Mouse (Mus musculus): ENCODE results near the gene Coq8b. TPM values are rescaled to one million over a fixed set of nuclear protein-coding genes. Genes with fewer than 3 reads are reported as not detected.
A peak's percentile ranks its signal among the peaks of the same experiment; 100 is the strongest.
"Not testable (repeated sequence)": the region's sequence is repeated elsewhere in the genome, so short reads cannot be mapped to it uniquely, and the experiment has no call there.

Coq8b gene
- polyA plus RNA-seq, 1 experiment, result 31.9 TPM

DNA sequence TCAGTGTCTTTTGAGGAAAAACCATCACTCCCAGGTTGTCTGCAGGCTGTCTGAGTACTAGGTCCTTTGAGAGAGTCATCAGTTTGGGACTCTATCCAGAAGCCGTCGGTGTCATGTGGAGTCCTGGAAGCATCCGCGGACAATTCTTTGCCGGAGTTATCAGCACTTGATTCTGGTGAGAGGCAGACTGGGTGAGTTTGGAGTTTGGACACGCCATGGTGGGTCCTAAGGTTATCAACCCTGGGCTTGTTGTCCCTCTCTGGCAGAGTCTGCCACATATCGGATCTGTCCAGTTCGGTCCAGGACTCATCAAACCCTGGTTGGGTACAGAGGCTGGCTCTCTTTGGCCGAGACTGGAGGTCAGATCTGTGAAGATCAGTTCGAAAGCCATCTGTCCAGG, 5.1 kb upstream of the Coq8b start:
- DNase-seq (ENCODE audit: low read depth, low spot score), result no peak
- 1% methylated on average over 10 of the region's 10 CpGs for WGBS

DNA sequence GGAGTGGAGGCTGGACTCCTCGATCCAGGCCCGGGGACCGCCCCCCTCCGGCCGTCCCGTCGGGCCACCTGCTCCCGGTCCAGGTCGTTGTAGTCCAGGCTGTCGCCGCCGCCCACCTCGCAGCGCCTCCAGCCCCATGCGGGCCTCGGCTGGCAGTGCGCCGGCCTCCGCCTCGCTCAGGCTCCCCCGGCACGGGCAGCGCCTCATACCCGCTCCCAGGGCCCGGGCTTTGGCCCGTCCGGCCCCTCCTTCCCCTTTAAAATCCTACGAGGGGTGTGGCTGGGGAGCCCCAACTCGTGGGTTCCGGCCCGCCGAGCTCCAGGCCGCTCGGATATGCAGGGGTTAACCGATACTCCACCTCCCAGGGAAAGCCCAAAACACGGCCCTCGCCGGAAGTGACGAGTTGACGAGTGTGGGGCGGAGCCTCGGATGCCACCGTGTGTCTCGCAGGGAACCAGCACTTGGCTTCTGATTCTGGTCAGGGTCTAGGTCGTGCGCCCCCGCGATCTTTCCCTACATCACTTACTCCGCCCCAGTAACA, 4.5 kb upstream of the Coq8b start, which contains the start of gene Itpkc:
Itpkc (minus strand) TSS at position 381 of the 541 bp plus-strand sequence.
- WGBS, result under 1% methylated on average over 48 of the region's 49 CpGs
- peak; percentile 97 for DNase-seq (ENCODE audit: low read depth, low spot score)

DNA sequence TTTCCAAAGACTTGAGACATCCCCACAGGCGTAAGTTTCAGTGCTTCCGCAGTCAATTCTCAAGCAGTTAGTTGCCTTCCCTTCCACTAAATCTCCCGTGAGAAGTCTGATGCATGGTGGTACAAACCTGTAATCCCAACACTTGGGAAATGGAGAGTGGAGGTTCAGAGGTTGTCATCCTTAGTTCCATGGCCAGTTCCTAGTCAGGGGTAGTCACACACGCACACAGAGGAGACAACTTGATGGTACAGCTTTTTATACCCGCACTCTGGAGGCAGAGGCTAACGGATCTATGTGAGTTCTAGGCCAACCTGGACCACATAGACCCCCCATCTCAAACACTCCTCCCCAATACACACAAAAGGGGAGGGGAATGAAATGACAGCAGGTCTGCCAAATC, 4.0 kb upstream of the Coq8b start:
- no peak for DNase-seq (ENCODE audit: low read depth, low spot score)
- 5% methylated on average over 6 of the region's 6 CpGs for WGBS

DNA sequence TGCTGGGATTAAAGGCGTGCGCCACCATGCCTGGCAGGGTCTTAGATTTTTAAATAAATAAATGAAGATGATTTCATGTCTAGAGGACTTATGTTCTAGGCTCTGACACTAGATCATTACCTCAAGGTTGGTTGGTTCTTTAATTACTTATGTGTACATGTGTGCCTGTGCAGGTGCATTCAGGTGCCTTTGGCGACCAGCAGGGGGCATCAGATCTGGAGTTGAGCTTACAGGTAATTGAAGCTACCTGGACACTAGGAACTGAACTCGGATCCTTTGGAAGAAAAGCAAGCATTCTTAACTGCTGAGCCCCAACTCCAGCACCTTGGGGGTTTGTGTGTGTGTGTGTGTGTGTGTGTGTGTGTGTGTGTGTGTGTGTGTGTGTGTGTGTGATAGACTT, 2.0 kb upstream of the Coq8b start:
- 74% methylated on average over 4 of the region's 4 CpGs for WGBS
- DNase-seq (ENCODE audit: low read depth, low spot score), result no peak

DNA sequence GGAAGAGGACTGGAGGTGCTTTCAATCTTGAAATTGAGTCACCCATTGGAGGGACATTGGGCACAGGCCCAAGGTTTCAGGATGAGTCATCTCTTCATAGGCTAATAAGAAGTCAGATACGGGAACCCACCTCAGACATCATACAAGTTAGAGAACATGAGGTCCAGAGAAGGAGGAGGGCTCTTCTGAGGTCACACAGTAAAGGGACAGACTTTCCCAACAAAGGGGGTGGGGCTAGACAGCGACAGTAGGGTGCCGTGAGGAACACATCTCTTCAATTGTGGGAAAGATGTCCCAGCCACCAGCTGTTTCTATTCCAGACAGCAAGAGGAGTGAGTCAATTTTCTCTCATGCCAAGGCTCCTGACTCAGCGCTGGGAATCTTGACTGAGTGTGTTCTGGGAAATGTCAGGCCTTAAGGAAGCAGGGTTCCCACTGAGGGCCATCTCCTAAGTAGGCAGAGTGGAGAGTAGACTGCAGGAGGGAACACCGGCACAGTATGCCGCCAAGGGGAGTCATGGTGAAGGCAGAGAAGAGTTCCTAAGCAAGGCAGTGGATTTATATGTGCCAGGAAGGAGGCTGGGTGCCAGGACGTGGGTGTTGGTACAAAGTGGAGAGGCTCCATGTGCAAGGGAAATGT, 1.0 kb upstream of the Coq8b start:
- 41% methylated on average over 7 of the region's 7 CpGs for WGBS
- DNase-seq (ENCODE audit: low read depth, low spot score), result no peak

DNA sequence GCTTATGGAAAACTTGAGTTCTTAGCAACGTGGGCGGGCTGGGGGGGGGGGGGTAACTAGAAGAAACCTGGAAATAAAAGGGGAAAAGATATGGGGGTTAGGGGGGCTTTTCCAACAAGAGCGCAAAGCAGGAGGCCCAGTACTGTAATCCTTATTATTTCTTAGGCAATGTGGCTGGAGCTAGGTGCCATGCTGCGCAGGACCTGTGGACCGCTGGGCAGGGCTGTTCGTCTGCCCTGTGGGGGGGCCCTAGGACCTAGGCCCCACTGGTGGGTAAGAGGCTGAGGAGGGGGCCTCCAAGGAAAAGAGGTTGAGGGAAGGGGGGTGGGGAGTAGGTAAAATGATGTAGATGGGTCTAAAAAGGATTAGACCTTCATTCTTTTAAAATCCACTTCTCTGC, 477 bp downstream of the Coq8b start:
- no peak for DNase-seq (ENCODE audit: low read depth, low spot score)
- 6% methylated on average over 6 of the region's 6 CpGs for WGBS

DNA sequence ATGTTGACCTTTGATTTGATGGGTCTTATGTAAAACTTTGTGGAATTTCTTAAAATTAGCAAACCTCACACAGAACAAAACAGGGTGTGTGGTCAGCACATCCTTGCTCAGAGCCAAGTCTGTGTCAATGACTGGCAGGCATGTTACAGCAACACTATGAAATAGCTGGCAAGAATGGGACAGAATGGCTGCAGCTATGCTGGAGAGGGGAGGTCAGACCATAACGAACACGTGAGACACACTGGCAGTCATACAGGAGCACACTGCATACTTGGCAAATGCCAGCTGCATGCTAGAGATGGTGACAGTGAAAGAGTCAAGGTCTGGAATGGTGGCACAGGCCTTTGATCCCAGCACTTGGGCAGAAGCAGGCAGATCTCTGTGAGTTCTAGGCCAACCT, 2.9 kb downstream of the Coq8b start:
- no peak for DNase-seq (ENCODE audit: low read depth, low spot score)
- 95% methylated on average over 2 of the region's 2 CpGs for WGBS

DNA sequence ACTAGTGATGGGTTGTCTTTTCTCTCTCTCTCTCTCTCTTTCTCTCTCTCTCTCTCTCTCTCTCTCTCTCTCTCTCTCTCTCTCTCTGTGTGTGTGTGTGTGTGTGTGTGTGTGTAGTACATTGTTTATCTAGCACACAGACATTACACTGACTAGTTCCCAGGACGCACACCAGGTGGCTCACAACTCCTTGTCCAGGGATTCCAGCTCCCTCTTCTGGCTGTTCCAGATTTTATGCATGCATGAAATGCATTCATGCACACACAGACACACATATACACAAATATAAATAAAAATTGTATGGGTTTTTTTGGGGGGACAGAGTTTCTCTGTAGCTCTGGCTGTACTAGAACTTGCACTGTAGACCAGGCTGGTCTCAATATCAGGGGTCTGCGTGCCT, 4.7 kb downstream of the Coq8b start:
- no peak for DNase-seq (ENCODE audit: low read depth, low spot score)
- 79% methylated on average over 2 of the region's 2 CpGs for WGBS

DNA sequence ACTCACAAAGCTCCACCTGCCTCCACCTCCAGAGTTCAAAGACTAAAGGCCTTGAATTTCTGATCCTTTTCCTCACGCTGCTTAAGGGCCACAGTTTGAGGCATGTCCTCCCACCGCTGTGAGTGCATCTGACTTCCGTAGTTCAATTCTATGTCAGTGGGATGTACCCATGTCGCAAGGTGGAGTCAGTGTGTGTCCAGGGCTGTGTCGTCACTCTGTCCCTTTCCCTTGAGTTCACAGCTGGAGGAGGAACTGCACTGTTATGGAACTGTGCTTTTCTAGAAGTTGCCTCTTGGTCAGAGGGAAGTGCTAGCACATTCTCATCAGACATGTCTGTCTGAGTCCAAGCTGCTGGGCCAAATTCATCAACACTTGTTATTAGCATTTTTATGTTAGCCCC, 5.7 kb downstream of the Coq8b start:
- DNase-seq (ENCODE audit: low read depth, low spot score), result no peak
- WGBS, result 92% methylated on average over 5 of the region's 5 CpGs

DNA sequence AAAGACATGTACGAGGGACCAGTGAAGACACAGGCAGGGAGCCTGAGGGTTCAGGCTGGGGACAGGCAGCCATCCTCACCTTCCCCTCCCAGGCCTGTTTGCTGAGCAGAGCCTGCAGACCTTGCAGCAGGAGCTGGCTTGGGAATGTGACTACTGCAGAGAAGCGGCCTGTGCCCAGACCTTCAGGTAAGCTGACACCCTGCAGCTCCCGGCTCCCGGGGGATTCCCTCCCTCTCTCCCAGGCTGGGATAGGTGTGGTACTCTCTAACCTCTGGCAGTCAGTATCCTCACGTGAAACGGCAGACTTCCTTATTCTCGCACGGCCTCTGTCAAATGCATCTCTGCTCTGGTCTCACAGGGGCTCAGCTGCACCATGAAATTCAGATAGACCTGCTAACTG, 10.4 kb downstream of the Coq8b start:
- DNase-seq (ENCODE audit: low read depth, low spot score), result no peak
- WGBS, result 59% methylated on average over 8 of the region's 8 CpGs

DNA sequence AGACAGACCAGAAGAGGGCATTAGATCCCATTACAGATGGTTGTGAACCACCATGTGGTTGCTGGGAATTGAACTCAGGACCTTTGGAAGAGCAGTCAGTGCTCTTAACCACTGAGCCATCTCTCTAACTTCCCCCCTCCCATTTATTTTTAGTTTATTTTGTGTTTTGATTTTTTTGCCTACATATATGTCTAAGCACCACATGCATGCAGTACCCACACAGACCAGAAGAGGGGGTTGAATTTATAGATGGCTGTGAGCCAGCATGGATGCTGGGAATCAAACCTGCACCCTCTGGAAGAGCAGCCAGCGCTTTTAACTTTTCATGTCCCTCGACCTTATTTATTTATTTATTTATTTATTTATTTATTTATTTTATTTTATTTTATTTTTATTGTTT, 11.3 kb downstream of the Coq8b start:
- WGBS, result 84% methylated on average over 2 of the region's 2 CpGs
- DNase-seq (ENCODE audit: low read depth, low spot score), result not testable (repeated sequence)

DNA sequence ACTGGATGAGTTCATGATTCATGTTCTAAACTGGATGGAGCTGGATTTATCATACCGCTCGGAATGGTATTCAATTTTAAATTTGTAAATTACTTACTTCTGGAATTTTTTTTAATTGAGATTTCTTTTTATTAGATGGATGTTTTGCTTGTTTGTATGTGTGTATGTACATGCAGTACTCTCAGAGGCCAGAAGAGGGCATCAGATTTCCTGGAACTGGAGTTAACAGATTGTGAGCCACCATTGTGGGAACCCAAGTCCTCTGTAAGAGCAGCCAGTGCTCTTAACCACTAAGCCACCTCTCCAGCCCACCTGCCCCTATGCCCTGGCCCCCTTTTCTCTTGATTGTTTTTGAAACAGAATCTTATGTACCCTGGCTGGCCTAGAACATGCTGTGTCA, 16.3 kb downstream of the Coq8b start:
- WGBS, result 97% methylated on average over 2 of the region's 2 CpGs
- no peak for DNase-seq (ENCODE audit: low read depth, low spot score)

DNA sequence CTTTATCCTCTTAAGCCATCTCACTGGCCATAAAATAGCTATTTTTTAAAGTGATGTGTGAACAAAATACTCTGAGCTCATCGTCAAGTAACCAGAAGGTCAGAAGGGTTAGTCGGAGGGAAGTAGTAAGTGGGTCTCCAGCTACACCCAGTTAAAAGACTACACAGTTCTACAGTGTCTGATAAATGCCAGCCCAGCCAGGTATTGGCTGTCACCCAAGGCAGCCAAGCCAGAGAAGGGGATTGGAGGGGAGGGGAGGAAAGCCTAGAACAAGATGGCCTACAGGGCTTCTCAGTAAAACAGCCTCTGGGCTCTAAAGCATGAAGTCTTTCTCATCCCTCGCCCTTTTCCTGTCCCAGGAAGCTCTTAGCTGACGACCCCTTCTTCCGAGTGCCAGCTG, 17.1 kb downstream of the Coq8b start:
- WGBS, result 83% methylated on average over 5 of the region's 5 CpGs
- no peak for DNase-seq (ENCODE audit: low read depth, low spot score)

DNA sequence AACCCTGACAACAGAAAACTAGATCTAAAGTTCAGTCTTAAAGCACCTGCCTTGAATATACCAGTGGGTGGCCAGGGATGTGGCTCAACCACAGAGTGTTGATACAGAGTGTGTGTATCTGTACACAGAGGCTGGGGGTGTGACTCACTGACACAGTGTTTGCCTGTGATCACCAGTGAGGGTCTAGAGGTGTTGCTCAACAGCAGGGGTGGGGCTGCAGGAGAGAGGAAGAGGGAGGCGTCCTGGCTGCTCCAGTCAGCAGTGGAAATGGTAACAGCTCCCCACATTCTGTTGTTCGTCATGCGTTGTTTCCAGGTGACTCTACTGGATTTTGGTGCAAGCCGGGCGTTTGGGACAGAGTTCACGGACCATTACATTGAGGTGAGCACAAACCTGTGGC, 19.1 kb downstream of the Coq8b start:
- no peak for DNase-seq (ENCODE audit: low read depth, low spot score)
- 77% methylated on average over 6 of the region's 6 CpGs for WGBS

DNA sequence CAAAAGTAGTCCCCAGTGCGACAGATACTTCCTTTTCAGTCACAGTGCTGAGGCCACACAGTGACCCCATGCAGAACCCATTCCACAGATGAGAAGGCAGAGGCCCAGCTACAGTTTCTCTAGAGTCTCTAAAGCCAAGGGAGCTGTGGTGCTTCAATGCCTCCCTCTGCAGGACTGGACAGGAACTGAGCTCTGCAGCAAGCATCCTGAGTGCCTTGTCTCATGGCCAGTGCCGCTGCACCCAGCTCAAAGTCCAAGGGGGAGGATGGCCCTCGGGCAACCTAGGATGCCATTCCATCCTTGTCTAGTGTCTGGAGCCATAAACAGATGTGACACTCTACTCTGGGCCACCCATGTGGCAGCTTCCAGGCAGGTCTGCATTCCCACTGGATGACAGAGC, 22.9 kb downstream of the Coq8b start:
- 37% methylated on average over 3 of the region's 3 CpGs for WGBS
- DNase-seq (ENCODE audit: low read depth, low spot score), result no peak

DNA sequence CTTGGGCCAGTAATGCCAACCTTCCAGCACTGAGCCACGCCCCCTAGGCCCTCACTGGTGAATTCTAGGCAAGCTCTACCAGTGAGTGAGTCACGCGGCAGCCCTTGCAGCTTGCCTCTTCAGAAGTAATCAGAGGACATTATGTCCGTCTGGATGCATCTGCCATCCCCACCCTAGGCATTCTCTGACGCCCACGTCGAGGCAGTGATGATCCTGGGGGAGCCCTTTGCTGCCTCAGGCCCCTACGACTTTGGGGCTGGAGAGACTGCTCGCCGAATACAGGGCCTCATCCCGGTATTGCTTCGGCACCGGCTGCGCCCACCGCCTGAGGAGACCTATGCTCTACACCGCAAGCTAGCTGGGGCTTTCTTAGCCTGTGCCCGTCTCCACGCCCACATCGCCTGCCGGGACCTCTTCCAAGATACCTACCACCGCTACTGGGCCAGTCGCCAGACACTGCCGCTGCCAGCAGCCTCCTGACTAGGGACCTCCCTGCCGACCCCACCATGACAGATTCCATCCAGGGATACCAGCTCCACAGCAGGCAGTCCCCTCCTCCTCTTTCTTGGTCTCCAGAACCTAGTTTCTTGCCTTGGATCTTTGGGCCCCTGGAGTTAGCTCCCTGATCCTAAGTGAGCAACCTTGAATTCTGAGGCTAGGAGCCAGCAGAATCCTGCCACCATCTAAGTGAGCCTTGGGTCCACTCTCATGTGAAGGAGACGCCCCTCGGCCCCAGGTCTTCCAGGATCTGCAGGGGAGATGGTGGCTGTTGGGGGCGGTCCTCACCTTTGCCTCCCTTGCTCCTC, 24.4 kb downstream of the Coq8b start:
- WGBS, result 37% methylated on average over 27 of the region's 27 CpGs
- DNase-seq (ENCODE audit: low read depth, low spot score), result no peak

DNA sequence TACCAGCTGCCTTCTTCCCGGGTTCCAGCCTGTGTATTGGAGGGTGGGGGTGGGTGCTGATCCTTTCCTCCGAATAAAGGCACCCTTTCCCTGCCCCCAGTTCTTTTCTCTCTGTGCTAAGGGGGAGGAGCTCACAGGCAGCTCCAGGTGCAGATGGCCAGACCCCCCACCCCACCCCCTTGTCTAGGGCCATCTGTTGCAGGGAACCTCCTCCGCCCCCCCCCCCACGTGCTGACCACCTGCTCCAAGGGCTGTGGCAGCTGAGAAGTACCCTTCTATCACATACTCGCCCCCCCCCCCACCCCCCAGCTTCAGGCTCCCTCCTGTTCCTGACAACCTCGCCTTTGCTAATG, 25.0 kb downstream of the Coq8b start:
- DNase-seq (ENCODE audit: low read depth, low spot score), result no peak
- WGBS, result 16% methylated on average over 3 of the region's 6 CpGs

DNA sequence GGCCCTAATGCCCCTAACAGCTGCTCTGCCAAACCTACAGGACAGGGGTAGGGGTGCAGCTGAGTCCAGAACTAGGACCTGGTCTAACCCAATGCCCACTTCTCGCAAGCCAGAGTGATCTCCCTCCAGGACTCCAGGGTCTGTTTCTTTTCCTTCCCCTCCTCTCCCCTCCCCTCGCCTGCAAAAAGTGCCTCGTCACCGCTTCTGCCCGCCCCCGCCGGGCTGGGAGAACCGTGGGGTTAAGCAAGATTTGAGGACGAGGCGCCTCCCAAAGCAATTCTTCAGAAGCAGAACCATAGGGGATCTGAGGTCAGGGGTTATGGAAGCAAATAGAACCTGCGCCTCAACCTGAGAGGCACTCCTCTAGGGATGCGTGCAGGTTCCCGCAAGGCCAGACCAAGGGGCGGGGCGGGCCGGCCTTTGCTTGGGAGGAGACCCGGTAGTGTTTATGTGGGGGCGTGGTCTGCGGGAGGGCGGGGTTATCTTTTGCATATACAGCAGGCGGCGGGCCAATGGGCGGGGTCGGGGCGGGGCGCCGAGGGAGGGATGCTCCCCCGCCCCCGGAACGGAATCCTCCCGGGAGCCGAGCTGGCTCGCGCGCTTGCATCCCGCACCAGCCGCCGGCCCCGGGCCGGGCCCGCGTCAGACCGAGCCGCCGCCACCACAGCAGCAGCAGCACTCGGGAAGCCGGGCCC, 25.5 kb downstream of the Coq8b start, which contains the start of gene Numbl:
Numbl (plus strand) TSS at position 229 of the 695 bp plus-strand sequence.
- DNase-seq (ENCODE audit: low read depth, low spot score), result peak; percentile 71
- WGBS, result 2% methylated on average over 47 of the region's 47 CpGs

DNA sequence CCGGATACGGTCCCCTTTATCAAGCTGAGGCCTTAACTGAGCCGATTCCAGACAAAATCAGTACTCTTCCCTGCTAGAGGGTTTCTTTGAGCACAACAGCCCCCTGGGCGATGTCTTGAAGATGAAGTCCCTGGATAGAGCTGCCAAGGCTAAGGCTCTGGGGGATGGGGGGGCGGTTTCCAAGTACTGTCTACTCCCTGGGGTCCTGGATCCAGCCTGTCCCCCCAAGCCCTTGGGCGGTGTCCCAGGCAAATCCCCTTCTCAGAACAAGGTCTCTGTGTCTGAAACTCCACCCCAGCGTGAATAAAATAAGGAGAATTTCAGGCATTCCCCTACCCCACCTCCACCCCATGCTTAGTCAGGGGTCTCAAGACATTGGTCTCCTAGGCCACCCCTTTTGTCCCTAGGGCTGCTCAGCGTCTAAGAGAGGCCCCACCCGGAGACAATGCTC, 26.5 kb downstream of the Coq8b start:
- WGBS, result 26% methylated on average over 9 of the region's 9 CpGs
- no peak for DNase-seq (ENCODE audit: low read depth, low spot score)

DNA sequence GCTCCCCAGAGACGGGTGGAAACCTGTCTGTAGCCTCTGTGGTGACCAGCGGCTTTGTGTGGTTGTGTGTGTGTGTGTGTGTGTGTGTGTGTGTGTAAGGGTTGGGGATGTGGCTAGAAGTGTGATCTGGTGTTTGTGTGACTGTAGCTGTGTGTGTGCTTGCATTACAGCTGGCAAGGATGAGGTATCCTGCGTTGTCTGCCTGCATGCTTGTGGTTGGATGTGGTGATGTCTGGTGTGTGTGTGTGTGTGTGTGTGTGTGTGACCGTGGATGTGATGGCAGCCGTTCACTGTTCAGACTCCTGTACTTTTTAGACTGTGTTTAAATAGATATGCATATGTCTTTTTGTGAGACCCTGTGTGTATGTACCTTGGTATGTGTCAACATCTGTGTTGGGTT, 26.9 kb downstream of the Coq8b start:
- DNase-seq (ENCODE audit: low read depth, low spot score), result no peak
- WGBS, result 33% methylated on average over 5 of the region's 5 CpGs
